ENCODE assay signal across 8 mouse cellular contexts in genomic region chr14:27508644-27509301, GRCm38 (mm10). TPM values are rescaled to one million over a fixed set of nuclear protein-coding genes. Genes with fewer than 3 reads are reported as not detected.
A peak's percentile ranks its signal among the peaks of the same experiment; 100 is the strongest.
DNase-seq lines count a peak whose midpoint lies in the region; ATAC-seq and TF ChIP-seq lines count a peak whose summit lies in the region.

No protein-coding gene starts in this region.

- intact Hi-C loops in left cerebral cortex, adult 2 months (cut with DNase I): loop anchor here (5.0 kb wide), 1 partner anchor 234 kb away; no protein-coding TSS in a partner anchor

- peak overlapping the region; percentile 86 for H3K4me2 ChIP-seq in heart, embryonic 16.5 days (ENCODE audit: low read depth, low read length)
- peak overlapping the region; percentile 78 for H3K4me2 ChIP-seq in liver, postnatal 0 days (ENCODE audit: low read depth, low read length)

- H3K4me1 ChIP-seq in bone marrow macrophage, adult 2 months (ENCODE audit: control insufficient read depth, insufficient read depth, low read length): peaks cover 2% of the 10 kb centered on the region
- H3K4me1 ChIP-seq in heart, embryonic 16.5 days (ENCODE audit: control insufficient read depth, insufficient read depth, low read length): peaks cover 7% of the 10 kb centered on the region
- no peaks in the 10 kb centered on the region; the same call in 1 of the 2 replicates for H3K4me1 ChIP-seq in liver, postnatal 0 days (ENCODE audit: insufficient read depth)

- H3K27ac ChIP-seq in left cerebral cortex, adult 2 months: peak overlapping the region; percentile 88
- H3K27ac ChIP-seq in bone marrow macrophage, adult 2 months (ENCODE audit: insufficient read depth, low read depth, low read length): no peak overlapping the region
- peak overlapping the region; percentile 52 for H3K27ac ChIP-seq in heart, embryonic 16.5 days (ENCODE audit: low read length)
- no peak overlapping the region for H3K27ac ChIP-seq in liver, postnatal 0 days (ENCODE audit: low read depth)

- H3K36me3 ChIP-seq in heart, embryonic 16.5 days (ENCODE audit: control insufficient read depth, insufficient read depth): no peaks in the 10 kb centered on the region
- H3K36me3 ChIP-seq in liver, postnatal 0 days (replicated peaks; ENCODE audit: insufficient read depth, low read length): no peaks in the 10 kb centered on the region

- no peaks in the 10 kb centered on the region for H3K27me3 ChIP-seq in heart, embryonic 16.5 days (ENCODE audit: control insufficient read depth, insufficient read depth, low read length)
- no peaks in the 10 kb centered on the region for H3K27me3 ChIP-seq in liver, postnatal 0 days (ENCODE audit: insufficient read depth, low read length)

- no peak for DNase-seq in left cerebral cortex, adult 2 months (ENCODE audit: extremely low spot score in 1 of 2, low spot score in 2 of 2)
- DNase-seq in left cerebral cortex, adult 11 months (ENCODE audit: low spot score): no peak
- peak; percentile 13 for DNase-seq in liver, postnatal 0 days
- DNase-seq in urinary bladder, postnatal 14 days (ENCODE audit: low spot score): no peak
- DNase-seq in T-cell, adult 2 months (ENCODE audit: low spot score): no peak
- DNase-seq in adrenal gland, adult 8-10 months: no peak

- H3K4me3 ChIP-seq in left cerebral cortex, adult 2 months: peak overlapping the region; percentile 87
- peak overlapping the region; percentile 90 for H3K4me3 ChIP-seq in bone marrow macrophage, adult 2 months (ENCODE audit: insufficient read depth, low read length)
- peak overlapping the region; percentile 81 for H3K4me3 ChIP-seq in heart, embryonic 16.5 days (ENCODE audit: low read length)
- peak overlapping the region; percentile 84 for H3K4me3 ChIP-seq in liver, postnatal 0 days (ENCODE audit: low read depth, low read length)

- H3K9me3 ChIP-seq in heart, embryonic 16.5 days (replicated peaks; ENCODE audit: control insufficient read depth, low read length): no peaks in the 10 kb centered on the region
- no peaks in the 10 kb centered on the region for H3K9me3 ChIP-seq in liver, postnatal 0 days (ENCODE audit: low read length)

- no peak for TF ChIP-seq CTCF in left cerebral cortex, adult 2 months (IDR thresholded peaks at IDR 0.05)
- TF ChIP-seq CTCF in bone marrow macrophage, adult 2 months (IDR thresholded peaks at IDR 0.05; ENCODE audit: low read depth, low read length): no peak
- TF ChIP-seq CTCF in liver, postnatal 0 days (IDR thresholded peaks at IDR 0.05; ENCODE audit: low read depth): no peak

- H3K9ac ChIP-seq in heart, embryonic 16.5 days (ENCODE audit: low read length): peak overlapping the region; percentile 84
- peak overlapping the region; percentile 74 for H3K9ac ChIP-seq in liver, postnatal 0 days (replicated peaks)

- peak; percentile 33; the same call in 1 of the 2 replicates for ATAC-seq in heart, embryonic 16.5 days (replicated peaks; ENCODE audit: extremely low read depth, insufficient read depth, low FRiP score)
- peak; percentile 53 for ATAC-seq in liver, postnatal 0 days

- WGBS in heart, embryonic 16.5 days: 24% methylated on average over 15 of the region's 15 CpGs
- WGBS in liver, postnatal 0 days (ENCODE audit: insufficient replicate concordance): 35% methylated on average over 15 of the region's 15 CpGs

- TF ChIP-seq POLR2A in bone marrow macrophage, adult 2 months (IDR thresholded peaks at IDR 0.05; ENCODE audit: borderline replicate concordance, low read depth, low read length): no peak

- no peak for TF ChIP-seq EP300 in liver, postnatal 0 days (IDR thresholded peaks at IDR 0.05; ENCODE audit: low read depth)

RNA-seq across cellular contexts. Expression of gene Ccdc66, which starts 0.5 kb away (rescaled TPM):
- 10 to 100 TPM; 16.2 to 16.8 TPM for total RNA-seq in left cerebral cortex, adult 2 months (2021)
- 8.4 and 11.3 TPM in 2 replicates for polyA plus RNA-seq in bone marrow macrophage, adult 2 months (2012; ENCODE audit: insufficient read depth, insufficient read length, missing spikeins)
- 8.9 and 10.6 TPM in 2 replicates for polyA plus RNA-seq in heart, embryonic 16.5 days (2015; fragmentation: Nextera tagmentation; extraction: Ambion mirVana)
- polyA plus RNA-seq in liver, postnatal 0 days (2015; fragmentation: Nextera tagmentation; extraction: Ambion mirVana): 1.3 and 1.9 TPM in 2 replicates
- total RNA-seq in adrenal gland, adult 8-10 months (2022): 10 to 100 TPM in 2 of 4 experiments, 1 to 10 TPM in 2; 7.7 to 14.5 (median 11.0) TPM

Comparison
In these comparisons a context has a peak if more than half of its experiments do, and no peak if none do; other contexts are left out.
1. H3K27ac ChIP-seq: peak in left cerebral cortex, adult 2 months (single experiment) and heart, embryonic 16.5 days (single experiment); none in bone marrow macrophage, adult 2 months (single experiment) and liver, postnatal 0 days (single experiment).
2. Peak in every context shown above with its lines, with median percentiles within 50 percentile points of each other: H3K4me3 ChIP-seq.